Mouse (Mus musculus): ENCODE results near the gene Gm9944. TPM values are rescaled to one million over a fixed set of nuclear protein-coding genes. Genes with fewer than 3 reads are reported as not detected.

Gm9944 gene
- polyA plus RNA-seq, 1 experiment from 2014 or later = not detected

Other genes starting within 250 kb of the Gm9944 start
- gene C87977, start 240.0 kb downstream of the Gm9944 start, polyA plus RNA-seq (2014; fragmentation: Nextera tagmentation; extraction: Ambion mirVana) = not detected in 2 replicates
- not detected in 2 replicates for gene Pramel5, start 172.8 kb downstream of the Gm9944 start, polyA plus RNA-seq (2014; fragmentation: Nextera tagmentation; extraction: Ambion mirVana)
- gene Gm13128, start 123.1 kb downstream of the Gm9944 start, polyA plus RNA-seq (2014; fragmentation: Nextera tagmentation; extraction: Ambion mirVana) = not detected in 2 replicates
- gene Gm13119, start 95.4 kb downstream of the Gm9944 start, polyA plus RNA-seq (2014; fragmentation: Nextera tagmentation; extraction: Ambion mirVana) = not detected in 2 replicates
- not detected in 2 replicates for gene Pramef20, start 75.4 kb downstream of the Gm9944 start, polyA plus RNA-seq (2014; fragmentation: Nextera tagmentation; extraction: Ambion mirVana)
- 0.12 TPM in 1 of 2 replicates, not detected in the other for gene Pramef12, start 44.9 kb downstream of the Gm9944 start, polyA plus RNA-seq (2014; fragmentation: Nextera tagmentation; extraction: Ambion mirVana)
- 0.21 and 0.29 TPM in 2 replicates for gene 1700012P22Rik, start 14.5 kb downstream of the Gm9944 start, polyA plus RNA-seq (2014; fragmentation: Nextera tagmentation; extraction: Ambion mirVana)
- not detected in 2 replicates for gene Aadacl3, start 10.4 kb upstream of the Gm9944 start, polyA plus RNA-seq (2014; fragmentation: Nextera tagmentation; extraction: Ambion mirVana)
- not detected in 2 replicates for gene 9430007A20Rik, start 66.5 kb upstream of the Gm9944 start, polyA plus RNA-seq (2014; fragmentation: Nextera tagmentation; extraction: Ambion mirVana)
- gene Gm13124, start 111.8 kb upstream of the Gm9944 start, polyA plus RNA-seq (2014; fragmentation: Nextera tagmentation; extraction: Ambion mirVana) = not detected in 2 replicates
- not detected in 2 replicates for gene Aadacl4, start 160.4 kb upstream of the Gm9944 start, polyA plus RNA-seq (2014; fragmentation: Nextera tagmentation; extraction: Ambion mirVana)
- not detected in 2 replicates for gene Gm436, start 233.1 kb upstream of the Gm9944 start, polyA plus RNA-seq (2014; fragmentation: Nextera tagmentation; extraction: Ambion mirVana)